Mouse (Mus musculus) left cerebral cortex, postnatal 4 days (tissue): Measurements from ENCODE around the gene Tbc1d5. TPM values are rescaled to one million over a fixed set of nuclear protein-coding genes. Genes with fewer than 3 reads are reported as not detected.
A peak's percentile ranks its signal among the peaks of the same experiment; 100 is the strongest.

Source experiments
- DNase-seq: peaks from one replicate; pipeline ENCODE4 v3.0.0-alpha.2; 2022
- intact Hi-C: fragments of 180-260 bp; cut with DNase I; formaldehyde crosslinking; loops from one replicate; pipeline ENCODE4 v1.15.1; 2025
- total RNA-seq, 2 experiments: library from RNA; stranded (reverse); gene quantifications; 2 replicates each; pipeline ENCODE4 v1.2.3; 2021

The Tbc1d5 gene
- 10 to 100 TPM; 50.5 to 66.8 TPM for total RNA-seq

DNA sequence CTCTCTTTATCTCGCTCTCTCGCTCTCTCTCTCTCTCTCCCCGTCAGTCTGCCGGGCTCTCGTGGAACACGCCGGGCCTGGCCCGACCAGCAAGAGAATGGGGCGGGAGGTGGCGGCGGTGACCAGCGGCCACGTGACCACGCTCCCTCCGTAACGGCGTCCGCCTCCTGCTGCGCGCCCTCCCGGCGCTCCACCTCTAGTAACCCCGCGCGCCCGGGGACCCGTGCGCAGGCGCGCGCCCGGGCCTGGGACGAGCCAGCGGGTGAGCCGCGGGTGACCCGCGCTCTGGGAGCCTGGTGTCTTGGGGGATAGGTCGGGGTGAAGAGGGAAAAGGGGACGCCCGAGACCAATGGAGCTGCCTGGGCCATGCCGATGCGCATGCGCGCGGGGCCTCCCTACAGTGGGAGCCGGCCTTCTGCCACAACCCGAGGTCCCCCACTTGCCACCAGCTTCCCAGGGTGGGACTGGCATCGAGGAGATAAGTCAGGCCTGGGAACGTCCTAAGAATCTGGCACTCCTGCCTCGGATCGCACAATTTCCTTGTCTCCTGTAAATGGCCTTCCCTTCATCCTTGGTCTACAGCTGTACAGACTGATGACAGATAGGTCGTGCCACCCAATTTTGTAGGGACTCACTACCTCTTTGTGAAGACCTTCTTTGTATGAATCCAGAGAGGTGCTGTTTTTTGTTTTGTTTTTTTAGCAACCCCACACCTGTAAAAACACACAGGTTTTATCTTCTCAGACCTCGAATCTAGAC lies at the start of gene Tbc1d5:
Gene Tbc1d5 (minus strand): TSS at position 158 of the 759 bp plus-strand sequence.
- DNase-seq: peak; percentile 93
- intact Hi-C loops: no loop called here

DNA sequence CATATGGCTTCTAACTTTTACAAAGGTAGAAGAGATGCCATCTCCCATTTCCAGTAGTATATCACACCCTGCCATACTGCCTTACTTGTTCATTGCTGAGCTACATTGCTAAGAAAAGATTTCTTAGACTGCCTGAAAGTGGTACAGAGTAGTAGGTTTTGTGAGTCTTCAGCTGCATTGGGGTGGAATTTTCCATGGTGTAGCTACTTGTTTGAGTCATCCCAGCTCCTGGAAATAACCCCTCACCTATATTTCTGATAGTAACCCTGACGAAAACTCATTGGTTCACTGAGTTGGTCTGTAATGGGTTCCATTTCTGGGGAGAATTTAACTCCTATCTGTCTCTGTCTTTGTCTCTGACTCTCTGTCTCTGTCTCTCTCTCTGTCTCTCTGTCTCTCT lies 46.9 kb upstream of the Tbc1d5 start:
- no peak for DNase-seq
- intact Hi-C loops: no loop called here

DNA sequence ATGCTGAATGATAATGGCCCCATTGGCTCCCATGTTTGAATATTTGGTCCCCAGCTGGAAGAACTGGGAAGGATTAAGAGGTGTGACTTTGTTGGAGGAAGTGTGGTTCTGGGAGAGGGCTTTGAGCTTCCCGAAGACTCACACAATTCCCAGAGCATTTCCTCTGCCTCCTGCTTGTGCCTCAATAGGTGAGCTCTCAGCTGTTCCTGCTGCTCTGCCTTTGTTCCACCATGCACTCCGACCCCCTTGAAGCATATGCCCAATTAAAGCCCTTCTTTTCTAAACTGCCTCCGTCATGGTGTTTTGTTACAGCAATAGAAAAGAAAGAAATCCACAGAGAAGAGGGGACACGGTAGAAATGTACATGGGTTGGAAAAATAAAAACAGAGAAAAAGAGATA lies 44.0 kb upstream of the Tbc1d5 start:
- intact Hi-C loops: no loop called here
- DNase-seq: no peak

DNA sequence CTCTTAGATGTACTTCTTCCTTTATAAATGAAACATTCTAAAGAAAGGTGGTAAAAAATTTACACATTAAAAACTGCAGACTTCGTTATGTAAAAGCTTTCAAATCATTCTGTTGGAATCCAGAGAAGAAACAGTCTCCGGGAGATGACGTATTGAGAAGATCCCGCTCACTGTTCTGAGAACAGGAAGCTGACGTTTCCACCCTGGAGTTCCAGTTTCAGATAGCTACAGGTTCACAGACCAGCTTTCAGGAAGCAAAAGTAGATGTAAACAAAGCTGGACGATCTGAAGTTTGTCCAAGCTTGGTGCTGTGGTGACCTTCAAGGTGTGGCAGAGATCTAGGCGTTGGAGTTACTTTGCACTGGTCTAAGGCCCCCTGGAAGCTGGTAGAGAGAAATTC lies 41.9 kb upstream of the Tbc1d5 start:
- no peak for DNase-seq
- intact Hi-C loops: no loop called here

DNA sequence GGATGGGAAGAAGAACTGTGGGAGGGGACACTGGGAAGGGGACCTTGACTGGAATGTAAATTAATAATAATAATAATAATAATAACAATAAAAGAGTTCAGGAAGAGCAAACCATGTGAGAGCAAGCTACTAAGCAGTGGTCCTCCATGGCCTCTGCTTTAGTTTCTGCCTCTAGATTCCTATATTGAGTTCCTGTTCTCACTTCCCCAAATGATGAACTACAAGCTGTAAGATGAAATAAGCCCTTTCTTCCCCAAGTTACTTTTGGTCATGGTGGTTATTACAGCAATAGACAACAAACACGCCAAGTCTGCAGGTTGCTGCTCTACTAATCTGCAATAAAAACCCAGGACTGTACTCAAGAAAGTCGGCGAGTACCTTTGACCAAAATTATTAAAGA lies 40.7 kb upstream of the Tbc1d5 start:
- no peak for DNase-seq
- intact Hi-C loops: no loop called here

DNA sequence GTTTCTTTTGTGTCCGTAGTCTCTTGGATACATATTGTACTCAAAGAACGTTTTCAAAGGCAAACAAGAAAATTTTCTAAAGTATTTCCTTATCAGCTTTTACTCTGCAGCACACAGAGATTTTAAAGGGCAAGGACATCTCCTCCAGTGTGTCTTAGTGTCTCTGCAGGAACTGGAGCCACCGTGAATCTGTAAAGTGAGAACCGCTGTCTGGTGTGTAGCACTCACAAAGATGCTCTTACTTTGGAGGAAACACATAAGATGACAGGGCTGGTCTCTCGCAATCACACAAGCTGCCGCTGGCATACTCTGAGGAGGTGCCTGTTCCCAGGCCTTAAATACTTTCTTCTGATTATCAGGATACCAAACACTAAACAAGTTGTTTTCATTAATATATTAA lies 37.3 kb upstream of the Tbc1d5 start:
- DNase-seq: no peak
- intact Hi-C loops: no loop called here

DNA sequence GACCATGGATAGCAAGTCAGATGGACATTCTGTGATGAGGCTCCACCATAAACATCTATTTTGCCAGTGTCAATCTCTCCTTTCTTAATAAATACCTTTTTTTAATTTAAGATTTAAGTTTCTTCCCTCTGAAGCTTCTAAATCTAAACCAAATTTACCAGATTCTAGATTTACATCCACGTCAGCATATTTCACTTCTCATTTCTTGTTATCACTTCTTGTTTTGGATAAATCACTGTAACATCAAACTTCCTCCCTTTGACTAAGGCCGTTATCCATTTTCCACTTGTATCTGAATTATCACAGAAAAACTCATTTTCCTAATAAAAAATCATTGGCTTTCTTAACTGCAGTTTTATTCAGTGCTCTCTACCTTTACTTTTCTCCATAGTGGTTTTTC lies 30.4 kb upstream of the Tbc1d5 start:
- no peak for DNase-seq
- intact Hi-C loops: no loop called here

DNA sequence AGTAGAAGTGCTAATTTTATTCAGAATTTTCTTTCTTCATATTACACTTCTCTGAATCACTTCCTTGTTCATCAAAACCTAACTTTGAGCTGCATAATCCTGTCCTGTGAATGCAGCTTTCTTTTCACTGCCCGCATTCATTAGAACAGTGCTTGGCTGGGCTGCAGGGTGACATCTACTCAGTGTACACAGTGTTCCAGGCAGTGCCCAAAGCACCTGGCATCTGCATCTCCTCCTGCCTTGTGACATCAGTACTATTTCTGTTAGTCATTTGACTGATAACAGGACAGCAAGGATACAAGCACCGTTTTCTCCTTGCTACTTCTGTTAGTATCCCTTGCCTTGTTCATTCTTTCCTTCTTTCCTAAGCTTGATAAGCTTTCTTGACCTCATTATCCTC lies 25.5 kb upstream of the Tbc1d5 start:
- DNase-seq: no peak
- intact Hi-C loops: no loop called here

DNA sequence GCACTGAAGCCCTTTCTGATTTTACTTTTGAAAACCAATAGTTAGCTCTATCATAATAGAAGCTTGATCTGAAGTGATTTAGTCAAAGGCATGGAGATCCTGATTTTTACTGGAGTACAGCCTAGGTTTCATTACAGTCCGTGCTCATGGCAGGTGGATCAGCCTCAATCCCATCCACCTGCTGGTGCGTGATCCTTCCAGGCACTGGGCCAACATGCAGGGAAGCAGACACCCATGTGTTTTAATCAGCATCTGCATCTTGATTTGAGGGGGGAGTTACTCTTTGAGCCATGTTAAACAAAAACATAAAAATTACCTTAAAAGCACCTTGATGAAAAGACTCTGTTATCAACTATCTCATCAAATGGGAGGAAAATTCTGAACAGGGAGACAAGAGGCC lies 16.4 kb upstream of the Tbc1d5 start:
- DNase-seq: peak; percentile 27
- intact Hi-C loops: loop anchor here (10.0 kb wide), 1 partner anchor 399 kb away; no protein-coding TSS in a partner anchor

DNA sequence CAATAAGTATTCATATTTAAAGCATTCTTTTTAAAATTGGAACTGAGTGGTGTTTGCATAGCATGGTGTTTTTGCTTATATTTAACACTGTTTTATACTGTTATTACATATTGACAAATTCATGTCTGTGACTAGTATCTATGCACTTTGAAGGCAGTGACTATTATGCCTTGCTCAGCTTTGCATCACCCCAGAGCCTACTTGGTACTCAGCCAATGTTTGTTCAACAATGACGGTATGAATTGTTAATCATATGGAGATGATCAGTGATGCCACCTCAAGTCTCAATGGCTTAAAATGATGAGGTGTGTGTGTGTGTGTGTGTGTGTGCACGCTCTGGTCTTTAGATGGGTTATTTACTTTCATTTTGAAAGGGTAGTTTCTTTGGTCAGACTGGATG lies 15.6 kb upstream of the Tbc1d5 start:
- DNase-seq: no peak
- intact Hi-C loops: loop anchor here (10.0 kb wide), 1 partner anchor 400 kb away; no protein-coding TSS in a partner anchor

DNA sequence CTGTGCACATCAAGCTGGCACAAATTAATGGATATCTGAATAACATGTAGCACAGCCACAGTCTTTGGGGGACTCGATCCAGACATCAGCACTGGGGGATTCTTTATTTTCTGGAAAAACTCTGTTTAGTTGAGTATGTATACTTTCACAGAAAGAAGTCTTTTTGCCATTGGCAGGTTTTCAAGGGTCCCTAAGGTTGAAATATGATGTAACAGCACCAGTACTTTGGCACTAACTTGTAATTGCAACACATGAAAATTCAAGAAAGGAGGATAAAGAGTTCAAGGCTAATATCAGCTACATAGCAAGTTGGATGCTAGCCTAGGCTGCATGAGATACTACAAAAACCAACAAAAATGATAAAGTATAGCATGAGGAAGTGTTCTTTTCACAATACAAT lies 12.2 kb upstream of the Tbc1d5 start:
- intact Hi-C loops: loop anchor here (10.0 kb wide), 1 partner anchor 403 kb away; no protein-coding TSS in a partner anchor
- no peak for DNase-seq

DNA sequence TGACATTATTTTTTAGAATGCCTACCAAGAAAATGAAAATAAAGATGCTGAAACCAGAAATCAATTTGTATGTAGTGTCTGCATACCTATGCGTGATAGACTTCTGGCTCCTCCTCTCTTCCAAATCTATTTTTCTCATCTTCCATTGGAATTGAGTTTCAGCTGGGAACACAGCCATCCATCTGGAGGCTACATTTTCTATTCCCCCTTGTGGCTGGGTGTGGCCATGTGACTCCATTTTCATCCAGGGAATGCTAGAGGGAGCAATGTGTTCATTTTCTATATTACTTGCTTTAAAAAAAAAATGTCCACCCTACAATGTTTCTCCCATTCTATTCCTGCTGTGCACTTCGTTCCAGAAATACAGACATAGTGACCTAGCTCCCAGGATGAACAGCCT lies 3.6 kb upstream of the Tbc1d5 start:
- DNase-seq: no peak
- intact Hi-C loops: loop anchor here (10.0 kb wide), 1 partner anchor 1282 kb away; no protein-coding TSS in a partner anchor

DNA sequence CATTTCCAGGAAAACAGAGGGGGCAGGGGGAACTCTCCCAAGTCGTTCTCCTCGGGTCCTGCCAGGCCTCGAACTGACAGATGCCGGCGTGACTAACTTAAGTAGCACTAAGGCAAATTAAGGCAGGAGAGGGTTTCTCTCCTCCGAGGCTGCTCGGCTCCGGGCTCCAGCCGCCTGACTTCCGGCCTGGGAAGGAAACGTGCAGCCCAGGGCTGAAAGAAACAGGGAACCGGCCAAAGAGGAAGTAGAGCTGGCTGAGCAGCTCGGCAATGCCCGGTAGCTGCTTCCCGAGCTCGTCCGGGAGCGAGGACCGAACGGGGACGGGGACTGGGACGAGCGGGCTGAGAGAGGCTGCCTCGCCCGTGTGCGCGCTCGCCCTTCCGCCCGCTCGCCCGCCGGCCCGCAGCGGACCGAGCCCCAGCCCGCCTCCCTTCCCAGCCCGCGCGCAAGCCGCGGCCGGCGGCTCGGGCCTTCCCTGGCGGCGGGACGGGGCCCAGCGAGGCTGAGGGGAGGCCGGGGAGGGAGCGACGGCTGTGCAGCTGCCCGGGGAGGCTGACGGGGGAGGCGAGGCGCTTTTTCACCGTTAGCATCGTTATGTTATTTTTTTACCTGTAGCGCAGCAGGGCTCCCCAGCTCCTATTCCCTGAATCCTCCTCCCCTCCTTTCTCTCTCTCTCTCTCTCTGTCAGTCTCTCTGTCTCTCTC lies 509 bp downstream of the Tbc1d5 start:
- intact Hi-C loops: no loop called here

DNA sequence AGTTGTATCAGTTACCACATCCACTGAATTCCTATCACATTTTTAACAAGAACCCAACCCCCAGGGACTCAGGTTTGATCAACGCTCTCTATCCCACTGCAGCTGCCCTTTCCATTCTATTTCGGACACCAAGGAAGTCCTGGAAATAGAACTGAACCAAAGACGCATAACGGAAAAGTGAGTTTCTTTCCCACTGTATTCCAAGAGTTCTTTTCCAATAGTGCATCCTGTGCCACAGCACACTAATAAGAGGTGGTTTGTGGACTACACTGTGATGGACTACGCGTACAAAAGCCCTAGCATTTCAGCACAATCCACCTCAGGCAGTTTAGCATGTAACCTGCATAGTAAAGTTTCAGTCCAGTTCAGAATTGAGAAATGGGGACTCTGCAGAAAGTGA lies 1.2 kb downstream of the Tbc1d5 start:
- no peak for DNase-seq
- intact Hi-C loops: no loop called here

More for the DNA sequence above, 509 bp downstream of the Tbc1d5 start:
- DNase-seq: peak; percentile 68

DNA sequence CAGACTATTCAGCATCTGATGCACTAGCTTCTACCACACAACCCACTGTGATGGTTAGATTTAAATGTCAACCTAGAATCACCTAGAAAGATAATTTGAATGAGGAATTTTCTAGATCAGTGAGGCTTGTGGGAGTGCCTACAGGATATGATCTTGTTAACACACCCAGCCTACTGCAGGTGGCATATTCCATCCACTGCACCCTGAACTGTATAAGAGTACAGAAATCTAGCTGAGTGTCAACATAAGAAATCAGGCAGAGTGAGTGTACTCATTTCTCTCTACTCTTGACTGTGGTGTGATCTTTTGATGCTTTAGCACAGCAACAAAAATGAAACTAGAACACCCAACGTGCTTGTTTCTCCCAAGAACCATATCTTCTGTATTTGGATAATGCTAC lies 6.8 kb downstream of the Tbc1d5 start:
- intact Hi-C loops: no loop called here
- no peak for DNase-seq

DNA sequence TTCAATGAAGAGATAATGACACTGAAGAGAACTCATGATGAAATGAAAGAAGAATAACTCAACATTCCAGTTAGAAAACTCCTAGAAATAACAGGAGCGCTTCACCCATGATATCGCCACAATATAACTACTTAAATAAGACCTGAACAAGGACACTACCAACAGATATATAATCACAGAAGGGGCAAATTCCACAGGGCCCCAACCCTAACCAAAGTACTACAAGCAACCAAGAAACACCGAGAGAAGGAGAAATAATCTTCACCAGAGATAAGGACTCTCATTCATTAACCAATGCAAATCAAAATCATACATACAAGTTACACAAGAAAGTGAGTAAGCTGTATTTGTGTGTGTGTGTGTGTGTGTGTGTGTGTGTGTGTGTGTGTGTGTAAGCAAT lies 7.6 kb downstream of the Tbc1d5 start:
- DNase-seq: no peak
- intact Hi-C loops: no loop called here

DNA sequence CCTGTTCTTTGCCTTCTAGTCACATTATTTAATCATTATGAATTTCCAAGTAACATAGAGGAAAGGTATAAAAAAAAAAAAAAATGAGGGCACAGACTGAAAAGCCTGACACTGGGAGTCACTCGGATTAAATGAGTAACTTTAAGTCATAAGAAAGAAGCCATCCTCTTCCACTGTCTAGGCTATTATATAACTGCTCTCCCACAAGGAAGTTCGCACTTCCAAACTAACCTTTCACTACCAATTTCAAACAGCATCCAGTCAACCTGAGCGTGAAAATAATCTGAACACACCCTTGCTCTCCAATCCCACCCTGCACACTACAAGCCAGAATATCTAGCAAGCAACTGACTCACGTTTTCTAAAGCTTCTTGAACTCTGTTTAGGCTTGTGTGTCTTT lies 9.2 kb downstream of the Tbc1d5 start:
- DNase-seq: no peak
- intact Hi-C loops: no loop called here

DNA sequence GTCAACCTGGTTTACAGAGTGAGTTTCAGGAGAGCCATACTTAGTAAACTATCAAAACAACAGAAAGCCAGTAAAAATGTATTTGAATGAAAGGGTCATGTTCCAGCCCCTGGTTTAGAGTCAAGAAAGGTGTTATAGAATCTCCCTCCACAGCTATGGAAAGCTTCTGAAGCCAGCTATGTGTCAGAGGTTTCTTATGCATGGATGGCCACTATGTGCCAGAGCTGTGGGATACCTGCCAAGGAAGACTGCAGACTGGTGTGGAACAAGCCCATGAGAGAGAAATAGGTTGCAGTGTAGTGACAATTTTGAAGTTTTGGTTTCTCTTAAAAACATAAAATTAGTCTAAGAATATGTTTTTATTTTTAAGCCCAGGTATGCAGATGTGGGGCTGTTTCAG lies 16.8 kb downstream of the Tbc1d5 start:
- intact Hi-C loops: no loop called here
- peak; percentile 17 for DNase-seq

DNA sequence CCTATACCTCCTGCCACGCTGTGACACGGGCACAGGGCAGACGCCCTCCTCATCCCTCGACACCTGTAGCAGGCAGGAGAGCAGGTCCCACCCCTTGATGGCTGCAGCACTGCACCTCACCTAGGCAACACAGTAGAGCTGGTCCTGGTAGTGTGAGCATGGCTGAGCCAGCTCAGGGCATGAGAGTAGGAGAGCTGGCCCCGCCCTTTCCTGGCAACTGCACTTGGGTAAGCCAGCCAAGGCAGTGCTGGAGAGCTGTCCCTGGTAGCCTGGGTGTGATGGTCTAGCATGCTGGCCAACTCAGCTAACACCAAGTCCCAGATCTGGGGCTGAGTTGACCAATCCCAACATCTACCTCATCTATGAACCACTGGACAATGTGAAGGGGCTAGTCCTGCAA lies 19.9 kb downstream of the Tbc1d5 start:
- no peak for DNase-seq
- intact Hi-C loops: no loop called here

DNA sequence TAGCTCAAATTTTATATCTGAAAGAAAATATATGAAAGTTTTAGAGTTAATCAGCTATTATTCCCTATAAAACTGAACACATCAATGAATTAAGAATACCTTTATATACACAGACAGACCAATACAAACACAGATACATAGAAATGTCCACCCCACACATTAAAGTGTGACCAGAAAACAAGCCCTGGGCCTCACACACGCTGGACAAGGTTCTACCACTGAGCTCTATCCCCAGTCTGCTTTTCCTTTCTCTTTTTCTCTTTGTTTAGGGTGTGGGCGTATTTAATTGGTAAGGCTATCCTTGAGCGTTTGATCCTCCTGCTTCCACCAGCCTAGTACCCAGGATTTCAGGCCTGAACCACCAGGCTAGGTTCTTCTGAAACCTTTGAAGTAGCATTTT lies 28.2 kb downstream of the Tbc1d5 start:
- intact Hi-C loops: no loop called here
- no peak for DNase-seq

DNA sequence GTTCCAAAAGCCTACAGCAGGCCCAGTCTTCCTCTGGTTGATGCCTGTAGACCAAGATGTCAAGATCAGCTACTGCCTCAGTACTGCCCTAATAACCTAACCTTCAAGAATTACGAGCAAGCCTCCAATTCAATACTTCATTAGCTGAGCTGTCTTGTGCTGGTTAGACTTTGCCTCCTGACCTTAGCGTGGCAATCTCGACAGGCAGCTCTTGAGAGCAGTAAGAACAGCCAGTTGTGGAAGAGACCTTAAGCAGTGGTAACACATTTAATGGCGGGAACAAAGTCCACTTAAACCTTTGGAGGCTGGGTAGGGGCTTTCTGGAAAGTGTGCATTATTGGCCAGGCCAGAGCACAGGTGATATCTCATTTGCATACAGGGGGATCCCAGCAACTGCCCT lies 34.2 kb downstream of the Tbc1d5 start:
- DNase-seq: no peak
- intact Hi-C loops: no loop called here

DNA sequence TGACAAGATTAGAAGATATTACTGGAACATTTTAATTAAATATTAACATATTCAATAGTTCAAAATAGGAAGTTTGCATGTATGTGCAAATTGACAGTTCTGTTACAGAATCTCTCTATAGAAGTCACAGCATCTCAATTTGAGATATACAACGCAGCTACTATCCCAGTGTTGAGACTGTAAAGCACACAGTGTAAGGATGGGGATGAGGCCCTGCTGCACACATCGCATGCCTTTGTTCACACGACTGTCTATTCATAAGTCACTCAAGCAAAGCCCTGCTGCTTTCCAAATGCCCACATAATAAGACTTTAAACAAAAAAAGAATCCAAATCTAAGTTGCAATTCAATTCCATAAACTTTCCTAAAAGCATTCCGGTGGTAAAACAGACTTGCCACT lies 37.1 kb downstream of the Tbc1d5 start:
- intact Hi-C loops: no loop called here
- no peak for DNase-seq
